Mouse (Mus musculus): ENCODE data around the gene Plcb1.

DNA sequence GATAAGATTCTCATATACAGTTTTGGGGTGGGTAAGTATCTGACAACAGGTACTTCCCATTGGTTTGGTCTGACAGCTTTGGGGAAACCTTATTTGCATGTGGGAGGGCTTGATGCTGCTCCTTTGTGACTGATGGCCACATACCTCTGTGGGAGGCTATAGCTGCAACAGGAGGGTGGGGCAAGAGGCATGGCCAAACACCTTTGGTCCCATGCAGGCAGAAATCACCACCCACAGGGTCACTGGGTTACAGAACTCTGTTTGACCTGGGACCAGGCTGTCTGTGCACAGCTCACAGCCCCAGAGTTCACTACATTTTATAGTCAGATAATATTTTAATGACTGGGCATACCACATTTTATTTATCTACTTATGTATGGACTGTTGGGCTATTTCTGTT is 281.6 kb downstream of the Plcb1 start:
- TF ChIP-seq CTCF (IDR thresholded peaks at IDR 0.05; ENCODE audit: low read depth, low read length) (no peak), POLR2A (IDR thresholded peaks at IDR 0.05; ENCODE audit: borderline replicate concordance, low read depth, low read length) (no peak)
